ENCODE assay signal across 28 mouse cellular contexts in the genomic region with DNA sequence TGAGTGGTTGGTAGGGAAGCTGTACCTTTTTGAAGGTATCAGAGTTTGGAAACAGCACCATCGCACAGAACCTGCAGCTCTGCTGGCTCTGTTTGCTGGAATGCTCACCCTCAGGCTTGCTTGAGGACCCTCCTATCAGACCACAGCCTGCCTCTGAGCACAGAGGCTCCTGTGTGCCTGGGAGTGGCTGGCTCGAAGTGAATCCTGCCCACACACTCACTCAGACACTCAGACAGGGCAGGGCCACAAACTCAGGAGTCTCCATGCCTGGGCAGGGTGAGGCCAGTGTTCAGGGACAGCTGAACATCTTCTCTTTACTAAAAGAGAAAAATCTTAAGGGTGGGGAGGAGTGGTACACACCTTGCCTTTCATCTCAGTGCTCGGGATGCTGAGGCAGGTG. TPM values are rescaled to one million over a fixed set of nuclear protein-coding genes. Genes with fewer than 3 reads are reported as not detected.
"Had no signal": no experiment of that assay in that cellular context is flagged by ENCODE, and none has a peak within 500 bp of the region (broad histone marks: within the 10 kb centered on the region; RNA-seq: fewer than 3 reads in every experiment).

No protein-coding gene starts in this region.

- H3K4me3 ChIP-seq: kidney, embryonic 15.5 days; left cerebral cortex, adult 2 months; limb, embryonic 12.5 days; limb, embryonic 15.5 days; midbrain, embryonic 12.5 days; myocyte; neural tube, embryonic 13.5 days had no signal

- H3K9ac ChIP-seq: kidney, embryonic 15.5 days; limb, embryonic 12.5 days; limb, embryonic 15.5 days; liver, embryonic 14.5 days; liver, postnatal 0 days; lung, embryonic 14.5 days; midbrain, embryonic 12.5 days; neural tube, embryonic 13.5 days had no signal

- H3K9me3 ChIP-seq: kidney, embryonic 15.5 days; limb, embryonic 12.5 days; limb, embryonic 15.5 days; midbrain, embryonic 12.5 days; neural tube, embryonic 13.5 days had no signal

- H3K27ac ChIP-seq: left cerebral cortex, adult 2 months; limb, embryonic 12.5 days; limb, embryonic 15.5 days; liver, embryonic 14.5 days; midbrain, embryonic 12.5 days; neural tube, embryonic 13.5 days had no signal

- H3K4me1 ChIP-seq: limb, embryonic 12.5 days; midbrain, embryonic 12.5 days; neural tube, embryonic 13.5 days had no signal

- H3K27me3 ChIP-seq: kidney, embryonic 15.5 days; limb, embryonic 12.5 days; limb, embryonic 15.5 days; midbrain, embryonic 12.5 days; neural tube, embryonic 13.5 days had no signal

- H3K36me3 ChIP-seq: limb, embryonic 15.5 days; midbrain, embryonic 12.5 days; neural tube, embryonic 13.5 days had no signal

- ATAC-seq: liver, postnatal 0 days; midbrain, embryonic 16.5 days had no signal

- H3K4me2 ChIP-seq: kidney, embryonic 15.5 days; limb, embryonic 12.5 days; limb, embryonic 15.5 days; liver, embryonic 11.5 days; lung, embryonic 14.5 days; midbrain, embryonic 12.5 days; neural tube, embryonic 13.5 days had no signal

- DNase-seq: kidney, adult 11 months; kidney, adult 8-10 months; kidney, postnatal 10 days; kidney, postnatal 36 days; layer of hippocampus, postnatal 36 days; liver, postnatal 0 days; lung, embryonic 14.5 days; lung, postnatal 10 days; lung, postnatal 4 days; retina, postnatal 1 day; right cerebral cortex, postnatal 25 days; thymus, adult 2 months; thymus, postnatal 14 days had no signal

RNA-seq across cellular contexts. Expression of a gene that starts 51.2 kb away (rescaled TPM):
- total RNA-seq: layer of hippocampus, adult 8-10 months; layer of hippocampus, postnatal 36 days; left cerebral cortex, adult 2 months; left cerebral cortex, postnatal 10 days; left cerebral cortex, postnatal 36 days; monocyte, adult 5-6 weeks had no signal
- polyA plus RNA-seq: lung, embryonic 14.5 days; myocyte; small intestine, adult 2 months had no signal
